Mouse (Mus musculus): ENCODE results near the gene Nme9. TPM values are rescaled to one million over a fixed set of nuclear protein-coding genes. Genes with fewer than 3 reads are reported as not detected.

Gene Nme9
- total RNA-seq, 2 experiments from 2014 or later, result not detected

- intact Hi-C loops (cut with DNase I), result no loop called here
- no peak for DNase-seq
- TF ChIP-seq CTCF (IDR thresholded peaks at IDR 0.05), result no peak
- Histone ChIP-seq H3K4me3 (no peak overlapping the region), H3K27ac (no peak overlapping the region)
Observed at GRCm38 (mm10) chr9:99492634-99493200, 41.4 kb downstream of the Nme9 start.

DNA sequence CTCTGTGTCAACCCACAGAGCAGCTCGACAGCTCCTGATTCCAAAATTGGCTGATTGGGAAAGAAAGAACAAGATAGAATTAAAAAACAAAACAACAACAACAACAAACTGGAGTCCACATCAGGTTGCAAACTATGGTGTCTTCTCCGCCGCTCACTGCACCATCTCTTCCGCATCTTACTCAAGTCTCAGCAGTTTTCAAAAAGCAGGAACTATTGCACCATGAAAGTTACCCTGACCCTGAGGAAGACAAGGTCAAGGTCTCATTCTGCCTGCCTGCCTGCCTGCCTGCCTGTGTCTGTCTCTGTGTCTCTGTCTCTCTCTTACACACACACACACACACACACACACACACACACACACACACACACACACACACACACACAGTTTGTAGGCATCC lies 48.1 kb downstream of the Nme9 start:
- intact Hi-C loops (cut with DNase I), result no loop called here
- no peak for TF ChIP-seq CTCF (IDR thresholded peaks at IDR 0.05)
- Histone ChIP-seq H3K4me3 (no peak overlapping the region), H3K27ac (no peak overlapping the region)
- DNase-seq, result no peak

DNA sequence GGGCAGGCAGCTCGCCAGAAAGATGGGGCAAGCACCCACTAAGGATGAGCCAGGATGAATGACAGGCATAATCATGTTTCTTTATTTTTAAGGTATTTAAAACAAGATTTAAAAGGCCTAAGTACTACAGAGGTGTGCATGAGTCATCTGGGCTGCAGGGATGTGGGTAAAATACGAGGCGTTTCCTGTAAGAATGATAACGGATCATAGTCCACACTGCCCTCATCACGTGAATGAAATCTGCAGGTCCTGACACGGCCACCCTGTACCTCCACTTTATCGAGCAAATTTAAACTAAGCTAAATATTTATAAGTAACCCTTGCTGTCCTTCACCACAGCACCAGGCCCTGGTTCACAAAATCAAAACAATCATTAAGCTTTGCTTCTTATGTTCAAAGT lies 54.6 kb downstream of the Nme9 start:
- DNase-seq, result no peak
- TF ChIP-seq CTCF (IDR thresholded peaks at IDR 0.05), result no peak
- no peak overlapping the region for H3K4me3 ChIP-seq
- no peak overlapping the region for H3K27ac ChIP-seq
- intact Hi-C loops (cut with DNase I), result no loop called here

Other genes with a start within 250 kb of the Nme9 start
- gene Faiml, start 214.2 kb upstream of the Nme9 start, total RNA-seq (2021), result not detected
- gene Cep70, start 208.1 kb upstream of the Nme9 start, total RNA-seq (2021), result 1 to 10 TPM; 2.1 TPM
- gene Esyt3, start 92.9 kb upstream of the Nme9 start, total RNA-seq (2021), result not detected
- gene Mras, start 14.1 kb upstream of the Nme9 start, total RNA-seq (2021), result 1 to 10 TPM; 5.0 to 5.7 TPM
- gene Armc8, start 117.4 kb downstream of the Nme9 start, total RNA-seq (2021), result 10 to 100 TPM; 26.7 to 27.9 TPM
- gene Dbr1, start 124.3 kb downstream of the Nme9 start, total RNA-seq (2021), result 1 to 10 TPM; 4.2 to 5.2 TPM
- gene A4gnt, start 161.0 kb downstream of the Nme9 start, total RNA-seq (2021), result not detected
- 1 to 10 TPM; 1.5 to 2.4 TPM for gene Dzip1l, start 178.0 kb downstream of the Nme9 start, total RNA-seq (2021)